Comparison of ENCODE assay signal across 41 mouse cellular contexts in genomic region chr8:60503098-60503497, GRCm38 (mm10). TPM values are rescaled to one million over a fixed set of nuclear protein-coding genes. Genes with fewer than 3 reads are reported as not detected.
"Had no signal": no experiment of that assay in that cellular context is flagged by ENCODE, and none has a peak within 500 bp of the region (broad histone marks: within the 10 kb centered on the region; RNA-seq: fewer than 3 reads in every experiment).

TSS of gene Gm10283 (minus strand) at chr8:60503198.

- H3K36me3 ChIP-seq: heart, embryonic 13.5 days; heart, embryonic 15.5 days; hindbrain, embryonic 13.5 days; hindbrain, embryonic 15.5 days; limb, embryonic 13.5 days; limb, embryonic 15.5 days; liver, embryonic 12.5 days had no signal

- H3K9ac ChIP-seq: heart, embryonic 13.5 days; heart, embryonic 15.5 days; hindbrain, embryonic 13.5 days; hindbrain, embryonic 15.5 days; limb, embryonic 13.5 days; limb, embryonic 15.5 days; liver, embryonic 12.5 days; liver, embryonic 14.5 days had no signal

- H3K27ac ChIP-seq: gastrocnemius, adult 2 months; heart, adult 2 months; heart, embryonic 13.5 days; heart, embryonic 15.5 days; hindbrain, embryonic 13.5 days; hindbrain, embryonic 15.5 days; hindbrain, postnatal 0 days; limb, embryonic 13.5 days; limb, embryonic 15.5 days; liver, embryonic 12.5 days; liver, embryonic 14.5 days had no signal

- ATAC-seq: forebrain, embryonic 16.5 days; hindbrain, postnatal 0 days; intestine, embryonic 16.5 days; liver, embryonic 12.5 days had no signal

- H3K4me2 ChIP-seq: heart, embryonic 11.5 days; heart, embryonic 13.5 days; heart, embryonic 15.5 days; hindbrain, embryonic 13.5 days; hindbrain, embryonic 15.5 days; limb, embryonic 13.5 days; limb, embryonic 15.5 days; liver, embryonic 12.5 days had no signal

- H3K27me3 ChIP-seq: heart, embryonic 13.5 days; heart, embryonic 15.5 days; hindbrain, embryonic 13.5 days; hindbrain, embryonic 15.5 days; limb, embryonic 15.5 days; liver, embryonic 12.5 days had no signal

- H3K4me3 ChIP-seq: gastrocnemius, adult 2 months; heart, adult 2 months; heart, embryonic 13.5 days; heart, embryonic 15.5 days; hindbrain, embryonic 13.5 days; hindbrain, embryonic 15.5 days; limb, embryonic 13.5 days; limb, embryonic 15.5 days; liver, embryonic 12.5 days had no signal

- H3K9me3 ChIP-seq: heart, embryonic 13.5 days; heart, embryonic 15.5 days; hindbrain, embryonic 13.5 days; hindbrain, embryonic 15.5 days; limb, embryonic 13.5 days; limb, embryonic 15.5 days; liver, embryonic 12.5 days had no signal

- DNase-seq: gastrocnemius, adult 2 months; gastrocnemius, postnatal 10 days; gastrocnemius, postnatal 25 days; heart, adult 2 months; heart, postnatal 14 days; heart, postnatal 36 days; kidney, adult 18-20 months; kidney, adult 8-10 months; kidney, postnatal 36 days; layer of hippocampus, adult 9-11 months; layer of hippocampus, postnatal 36 days; left cerebral cortex, postnatal 4 days had no signal

RNA-seq across cellular contexts. Expression of gene Gm10283, which starts in this region (rescaled TPM):
- total RNA-seq: gastrocnemius, adult 2 months; gastrocnemius, postnatal 10 days; gastrocnemius, postnatal 25 days; gastrocnemius, postnatal 4 days; granulocyte monocyte progenitor cell, adult 5-6 weeks; heart, adult 2 months; heart, postnatal 14 days; heart, postnatal 36 days; hematopoietic stem cell, adult 5-6 weeks; hindbrain, postnatal 0 days; layer of hippocampus, adult 18-20 months; layer of hippocampus, adult 8-10 months; layer of hippocampus, postnatal 14 days; layer of hippocampus, postnatal 36 days; left cerebral cortex, adult 18-20 months; left cerebral cortex, adult 8-10 months; left cerebral cortex, postnatal 10 days; left cerebral cortex, postnatal 25 days; left cerebral cortex, postnatal 4 days; liver, adult 2 months had no signal
- polyA plus RNA-seq: forebrain, embryonic 16.5 days; frontal cortex, adult 2 months; heart, adult 2 months; heart, embryonic 11.5 days; heart, embryonic 13.5 days; heart, embryonic 15.5 days; heart, postnatal 0 days; hindbrain, embryonic 11.5 days; hindbrain, embryonic 13.5 days; hindbrain, embryonic 15.5 days; hindbrain, postnatal 0 days; intestine, embryonic 14.5 days; intestine, embryonic 16.5 days; large intestine, adult 2 months; limb, embryonic 11.5 days; limb, embryonic 13.5 days; limb, embryonic 15.5 days; liver, adult 2 months; liver, embryonic 12.5 days; liver, embryonic 14.5 days had no signal
